Mouse (Mus musculus) MN1 (cell line): ENCODE data around the gene Gse1.
A peak's percentile ranks its signal among the peaks of the same experiment; 100 is the strongest.

Source experiments
- DNase-seq: peaks from one replicate; pipeline ENCODE4 v3.0.0-alpha.2; 2016; ENCODE audit warnings: low spot score

Gene Gse1

DNA sequence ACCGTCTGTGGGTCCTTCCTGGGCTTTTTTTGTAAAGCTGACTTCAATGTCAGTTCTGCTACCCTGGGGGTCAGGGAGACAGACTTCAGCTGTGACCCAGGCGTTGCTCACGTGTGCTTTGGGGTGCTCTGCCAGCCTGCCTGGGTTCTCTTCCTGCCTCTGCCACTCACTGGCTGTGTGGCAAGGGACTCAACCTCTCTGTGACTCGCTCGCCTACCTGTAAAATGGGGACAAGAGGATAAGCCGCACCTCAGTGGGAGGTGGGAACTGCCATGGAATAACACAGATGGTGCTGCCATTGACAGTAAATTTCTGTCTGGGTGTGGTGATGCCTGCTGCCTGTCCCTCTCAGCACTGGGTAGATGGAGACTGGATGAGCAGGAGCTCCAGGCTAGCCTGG is 287.4 kb downstream of the Gse1 start:
- no peak for DNase-seq

DNA sequence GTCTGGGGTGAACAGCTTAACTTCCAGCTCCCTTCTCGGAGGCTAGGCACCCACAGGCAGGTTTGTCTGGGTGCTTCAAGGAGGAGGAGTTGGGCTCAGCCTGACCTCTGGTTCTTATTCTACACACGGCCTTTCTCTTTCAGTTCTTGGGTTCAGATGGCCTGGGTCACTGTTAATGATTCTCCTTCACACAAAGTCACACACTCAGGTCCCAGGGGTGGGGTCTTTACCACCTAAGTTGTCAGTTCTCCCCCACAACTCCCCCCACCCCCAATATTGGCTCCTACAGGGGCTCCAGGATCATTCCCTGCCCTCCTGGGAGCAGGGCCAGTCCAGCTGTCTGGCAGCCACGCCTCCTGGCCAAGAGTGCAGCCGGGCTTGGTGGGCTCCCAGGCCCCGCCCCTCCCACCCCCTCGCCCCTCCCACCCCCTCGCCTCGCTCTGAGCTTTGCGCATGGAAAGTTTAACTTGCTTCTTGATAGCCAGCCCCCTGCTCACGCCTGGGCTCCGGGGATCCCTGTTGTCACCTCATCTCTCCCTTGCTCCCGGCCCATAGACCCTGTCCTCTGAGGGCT is 288.0 kb downstream of the Gse1 start:
- no peak for DNase-seq

DNA sequence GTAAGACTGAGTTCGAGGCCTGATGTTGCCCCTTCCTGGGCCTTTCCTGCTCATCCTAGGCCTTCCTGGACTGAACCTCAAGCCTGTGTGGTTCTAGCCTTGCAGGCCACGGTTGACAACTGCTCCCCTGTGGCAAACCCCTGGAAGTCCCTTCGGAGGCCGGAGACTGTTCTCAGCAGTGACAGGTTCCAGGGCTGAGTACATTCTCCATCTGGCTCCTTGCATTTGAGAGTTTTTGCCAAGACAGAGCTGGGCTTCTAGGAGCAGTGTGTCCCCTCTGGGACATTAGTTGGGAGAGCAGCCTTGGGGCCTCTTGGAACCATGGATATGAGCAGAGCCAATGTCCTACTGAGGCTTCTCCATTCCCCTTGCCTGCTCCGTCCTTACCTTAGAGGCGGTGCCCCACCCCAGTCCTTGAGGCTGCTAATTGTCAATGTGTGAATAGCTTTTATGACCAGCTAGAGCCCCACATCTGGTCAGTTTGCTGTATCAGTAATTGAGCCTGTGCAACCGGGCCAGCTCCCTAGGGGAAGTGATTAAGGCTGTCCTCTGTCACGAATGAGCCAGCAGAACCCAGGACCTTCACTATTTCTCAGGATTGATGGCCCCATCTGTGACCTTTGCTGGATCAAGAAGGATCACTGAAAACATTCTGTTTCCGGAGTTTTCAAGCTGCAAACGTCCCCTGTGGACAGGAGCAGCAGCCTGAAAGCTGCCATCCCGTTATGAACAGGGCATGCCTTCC is 289.6 kb downstream of the Gse1 start:
- DNase-seq = peak; percentile 90

DNA sequence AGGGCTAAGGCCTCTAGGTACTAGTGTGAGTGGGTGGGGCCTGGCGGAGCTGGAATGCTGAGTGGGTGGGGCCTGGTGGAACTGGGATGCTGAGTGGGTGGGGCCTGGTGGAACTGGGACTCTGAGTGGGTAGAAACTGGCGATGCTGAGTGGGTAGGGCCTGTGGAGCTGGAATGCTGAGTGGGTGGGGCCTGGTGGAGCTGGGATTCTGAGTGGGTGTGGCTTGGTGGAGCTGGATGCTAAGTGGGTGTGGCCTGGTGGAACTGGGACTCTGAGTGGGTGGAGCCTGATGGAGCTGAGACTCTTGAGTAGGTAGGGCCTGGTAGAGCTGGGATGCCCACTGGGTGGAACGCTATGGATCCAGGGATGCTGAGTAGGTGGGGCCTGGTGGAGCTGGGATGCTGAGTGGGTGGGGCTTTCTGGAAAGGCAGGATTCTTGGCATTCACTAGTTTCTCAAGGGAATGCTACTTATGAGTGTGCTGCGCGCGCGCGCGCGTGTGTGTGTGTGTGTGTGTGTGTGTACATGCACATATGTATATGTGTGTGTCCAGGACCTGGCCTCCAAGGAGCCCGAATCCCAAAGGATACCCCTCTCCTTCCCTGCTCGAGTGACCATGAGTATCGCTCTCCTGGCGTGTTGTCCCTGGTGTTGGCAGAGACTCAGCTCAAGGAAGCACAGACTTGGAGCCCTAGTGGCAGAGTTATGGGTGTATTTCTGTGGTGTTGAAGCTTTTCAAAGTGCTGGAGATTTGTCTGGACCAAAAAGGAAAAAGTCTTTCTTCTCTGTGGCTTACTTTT is 290.7 kb downstream of the Gse1 start:
- peak; percentile 85 for DNase-seq

DNA sequence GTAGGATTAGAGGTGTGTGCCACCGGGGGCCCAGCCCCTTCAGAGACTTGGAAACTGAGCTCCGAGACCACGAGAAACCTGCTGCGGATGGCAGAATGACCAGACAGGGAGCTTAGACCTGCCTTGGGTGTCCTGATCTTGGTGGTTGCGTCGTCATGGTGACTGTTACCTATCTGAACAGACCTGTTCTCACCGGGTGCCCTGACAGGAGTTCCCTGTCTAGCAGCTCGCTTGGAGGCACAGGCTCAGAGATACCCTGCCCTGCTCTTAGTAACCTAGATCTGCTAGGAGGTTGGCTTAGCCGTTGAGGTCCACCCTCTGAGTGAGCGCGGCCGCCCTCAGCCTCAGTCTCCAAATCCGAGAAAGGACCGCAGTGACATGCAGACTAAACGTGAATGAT is 292.0 kb downstream of the Gse1 start:
- DNase-seq = no peak

DNA sequence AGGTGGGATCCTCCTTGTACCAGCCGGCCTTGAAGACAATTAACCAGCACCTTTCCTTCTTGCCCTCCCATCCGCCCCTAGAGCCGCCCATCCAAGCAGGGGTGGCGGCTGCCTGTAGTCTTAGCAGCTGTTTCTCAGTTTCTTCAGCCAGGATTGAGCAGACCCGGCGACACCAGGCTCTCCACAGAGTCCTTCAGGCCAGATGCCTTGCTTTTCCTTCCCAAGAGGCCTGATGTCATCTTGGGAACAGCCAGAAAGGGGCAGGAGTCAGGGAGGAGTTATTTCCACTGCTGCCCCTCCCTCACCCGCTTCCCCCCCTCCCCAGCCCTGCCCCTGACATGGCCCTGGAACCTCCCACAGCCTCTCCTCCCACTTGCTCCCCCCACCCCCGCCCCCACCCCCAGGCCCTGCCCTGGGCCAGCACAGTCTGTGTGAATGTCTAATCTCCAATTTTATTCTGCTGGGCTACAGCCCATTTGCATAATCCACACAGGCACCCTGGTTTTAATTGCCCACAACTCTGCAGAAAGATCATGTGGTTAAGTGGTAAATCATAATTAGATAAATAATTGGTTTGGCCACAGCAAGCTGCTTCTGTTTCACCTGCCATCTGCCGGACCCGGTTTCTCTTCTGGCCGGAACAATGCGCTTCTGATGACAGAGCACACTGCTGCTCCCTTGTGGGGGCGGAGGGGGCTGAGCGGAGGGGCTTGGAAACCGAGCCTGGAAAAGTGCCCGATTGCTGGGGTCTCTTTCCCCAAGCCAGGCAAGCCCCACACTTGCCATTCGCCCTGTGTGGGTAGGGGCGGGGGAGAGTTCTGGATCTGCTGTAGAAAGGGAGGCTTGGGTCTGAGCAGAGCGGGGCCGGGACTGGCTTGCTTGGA is 292.7 kb downstream of the Gse1 start:
- peak; percentile 94 for DNase-seq

DNA sequence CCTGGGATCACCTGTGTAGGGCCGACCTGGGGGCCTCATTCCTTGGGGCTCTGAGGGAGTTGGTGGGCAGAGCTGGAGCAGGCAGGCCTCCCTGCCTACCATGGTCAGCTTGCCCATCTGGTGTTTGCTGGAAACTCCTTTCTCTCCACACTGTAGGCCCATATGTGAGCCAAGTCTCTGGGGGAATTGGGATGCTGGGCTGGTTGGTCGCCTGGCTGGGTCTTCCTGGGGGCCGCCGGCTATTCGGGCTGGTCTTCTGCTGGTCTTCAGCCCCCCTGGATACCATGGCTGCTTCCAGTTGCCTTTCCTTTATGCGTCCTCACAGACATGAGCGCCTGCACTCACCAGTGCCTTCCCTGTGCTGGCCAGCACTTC is 293.3 kb downstream of the Gse1 start:
- DNase-seq = no peak

DNA sequence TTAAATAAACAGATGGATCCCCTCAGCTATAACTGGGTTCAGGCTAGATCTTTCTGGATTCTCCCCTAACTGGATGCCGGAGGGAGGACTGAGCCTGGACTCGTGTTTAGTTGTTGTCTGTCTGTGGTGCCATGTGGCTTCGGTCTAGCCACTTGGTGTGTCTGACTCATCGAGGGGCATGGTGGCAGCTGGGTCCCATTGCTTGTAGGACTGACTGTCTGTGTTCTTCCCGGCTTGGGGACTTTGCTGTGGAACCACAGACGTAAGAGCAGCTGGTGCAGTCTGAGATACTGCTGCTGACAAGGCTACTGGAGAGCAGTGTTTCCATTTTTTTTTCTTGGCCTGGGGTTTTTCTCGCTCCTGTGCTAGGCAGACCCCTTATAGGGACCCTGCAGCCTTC is 295.4 kb downstream of the Gse1 start:
- no peak for DNase-seq

DNA sequence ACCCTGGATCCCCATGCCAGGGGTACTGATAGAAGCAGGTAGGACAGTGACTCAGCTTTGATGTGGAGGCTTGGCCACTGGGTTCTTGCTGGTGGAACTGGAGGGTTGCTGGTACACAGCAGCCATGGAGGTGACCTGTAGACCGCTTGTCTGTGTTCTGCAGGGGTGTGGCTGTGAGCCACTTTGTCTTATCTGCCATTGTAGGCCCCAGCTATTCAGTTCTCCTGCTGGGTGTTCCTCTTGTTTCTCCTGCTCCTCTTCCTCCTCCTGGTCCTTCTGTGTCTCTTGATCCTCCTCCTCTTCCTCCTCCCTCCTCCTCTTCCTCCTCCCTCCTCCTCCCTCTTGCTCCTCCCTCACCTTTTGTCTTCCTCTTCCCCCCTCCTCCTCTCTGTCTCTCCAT is 296.9 kb downstream of the Gse1 start:
- no peak for DNase-seq

DNA sequence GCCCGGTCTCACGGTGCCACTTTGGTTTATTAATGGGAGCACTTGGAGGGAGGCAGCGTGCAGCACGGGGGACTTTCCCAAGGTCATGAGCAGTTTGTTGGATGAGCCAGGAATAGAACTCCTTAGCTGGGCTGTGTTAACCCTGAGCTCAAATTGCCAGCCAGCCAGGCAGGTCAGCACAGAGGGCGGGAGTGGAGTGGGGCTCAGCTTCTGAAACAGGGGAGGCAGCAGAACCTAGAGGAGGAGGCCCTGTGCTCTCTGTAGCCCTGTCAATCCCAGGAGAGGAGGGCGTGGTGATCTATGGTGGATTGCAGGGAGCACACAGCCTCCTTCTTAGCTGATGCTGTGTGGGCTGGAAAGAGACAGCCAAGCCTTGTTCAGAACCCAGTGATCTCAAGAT is 297.6 kb downstream of the Gse1 start:
- no peak for DNase-seq

DNA sequence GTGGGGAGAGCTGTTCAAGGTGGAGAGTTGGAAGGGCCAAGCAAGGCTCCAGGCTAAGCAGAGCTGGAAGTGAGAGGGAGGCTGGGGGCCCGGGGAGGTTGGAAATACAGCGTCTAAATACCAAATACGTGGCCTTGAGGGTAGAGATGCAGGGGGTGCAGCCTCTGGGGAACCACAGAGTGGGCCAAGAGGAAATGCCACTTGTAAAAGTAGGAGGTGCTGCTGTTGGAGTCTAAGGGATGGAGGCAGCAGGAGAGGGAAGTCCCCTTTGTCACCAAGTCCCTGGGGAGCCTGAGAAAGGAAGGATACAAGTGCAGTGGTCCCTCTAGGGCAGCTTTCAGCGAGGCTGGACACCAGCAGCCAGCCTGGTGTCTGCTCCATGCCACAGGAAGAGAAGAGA is 298.3 kb downstream of the Gse1 start:
- DNase-seq = no peak

DNA sequence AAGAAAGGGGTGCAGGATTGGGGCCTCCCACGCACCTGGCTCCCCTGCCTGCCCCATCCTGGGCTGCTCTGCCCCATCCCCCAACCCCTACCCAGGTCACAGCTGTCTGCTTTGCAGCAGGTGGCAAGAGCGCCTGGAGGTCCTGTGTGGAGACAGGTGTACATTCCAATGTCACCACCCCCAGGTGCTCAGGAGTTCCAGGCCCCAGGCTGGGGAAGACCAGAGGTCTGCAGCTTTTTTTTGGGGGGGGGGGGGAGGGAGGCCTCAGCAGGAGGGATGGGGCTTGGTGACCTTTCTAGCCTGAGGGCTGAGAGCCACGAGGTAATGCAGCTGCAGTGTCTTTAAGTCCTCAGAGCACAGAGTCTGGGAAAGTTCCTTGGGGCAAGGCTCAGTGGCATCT is 300.1 kb downstream of the Gse1 start:
- no peak for DNase-seq

DNA sequence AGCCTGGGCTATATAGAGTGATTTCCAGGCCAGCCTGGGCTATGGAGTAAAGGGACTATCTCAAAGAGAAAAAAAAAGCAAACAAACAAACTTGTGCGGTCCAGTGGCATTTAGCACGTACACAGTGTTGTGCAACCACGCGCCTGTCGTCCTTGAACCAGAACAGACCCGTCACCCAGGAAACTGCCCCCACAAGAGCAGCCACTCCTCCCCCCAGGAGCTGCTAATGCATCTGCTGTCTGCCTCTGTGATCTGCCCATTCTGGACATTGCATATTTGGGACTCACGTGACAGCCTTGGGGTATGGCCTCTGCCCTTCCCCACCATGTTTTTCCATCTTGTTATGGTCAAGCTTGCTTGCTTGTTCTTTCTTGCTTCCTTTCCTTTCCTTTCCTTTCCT is 301.0 kb downstream of the Gse1 start:
- no peak for DNase-seq

DNA sequence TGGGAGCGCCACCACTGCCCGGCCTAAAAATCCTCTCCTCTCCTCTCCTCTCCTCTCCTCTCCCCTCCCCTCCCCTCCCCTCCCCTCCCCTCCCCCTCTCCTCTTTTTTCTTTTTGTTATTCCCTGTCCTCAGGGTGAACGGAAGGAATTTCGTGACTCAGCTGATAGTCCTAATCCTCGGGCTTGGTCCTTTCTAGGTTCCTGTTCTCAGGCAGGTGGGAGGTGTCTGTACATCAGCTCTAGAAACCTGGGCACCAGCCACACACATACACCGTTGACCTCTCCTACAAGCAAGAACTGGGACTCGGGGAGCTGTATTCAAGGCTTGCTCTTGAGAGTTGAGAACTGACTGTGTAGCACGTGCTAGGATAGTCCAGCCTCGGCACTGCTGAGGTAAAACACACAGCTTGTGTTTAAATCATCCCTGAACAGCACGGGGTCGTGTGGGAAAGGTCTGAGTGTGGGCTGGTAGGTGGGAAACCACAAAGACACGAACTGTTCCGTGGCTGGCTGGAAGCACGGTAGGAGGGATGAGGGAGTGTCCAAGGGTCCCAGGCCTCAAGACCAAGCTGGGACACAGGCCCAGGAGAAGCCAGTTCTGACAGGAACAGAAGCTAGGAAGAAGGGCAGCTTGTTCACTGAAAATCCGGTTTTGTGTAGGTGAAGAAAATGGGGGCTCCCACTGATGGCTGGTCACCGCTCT is 302.8 kb downstream of the Gse1 start:
- no peak for DNase-seq

DNA sequence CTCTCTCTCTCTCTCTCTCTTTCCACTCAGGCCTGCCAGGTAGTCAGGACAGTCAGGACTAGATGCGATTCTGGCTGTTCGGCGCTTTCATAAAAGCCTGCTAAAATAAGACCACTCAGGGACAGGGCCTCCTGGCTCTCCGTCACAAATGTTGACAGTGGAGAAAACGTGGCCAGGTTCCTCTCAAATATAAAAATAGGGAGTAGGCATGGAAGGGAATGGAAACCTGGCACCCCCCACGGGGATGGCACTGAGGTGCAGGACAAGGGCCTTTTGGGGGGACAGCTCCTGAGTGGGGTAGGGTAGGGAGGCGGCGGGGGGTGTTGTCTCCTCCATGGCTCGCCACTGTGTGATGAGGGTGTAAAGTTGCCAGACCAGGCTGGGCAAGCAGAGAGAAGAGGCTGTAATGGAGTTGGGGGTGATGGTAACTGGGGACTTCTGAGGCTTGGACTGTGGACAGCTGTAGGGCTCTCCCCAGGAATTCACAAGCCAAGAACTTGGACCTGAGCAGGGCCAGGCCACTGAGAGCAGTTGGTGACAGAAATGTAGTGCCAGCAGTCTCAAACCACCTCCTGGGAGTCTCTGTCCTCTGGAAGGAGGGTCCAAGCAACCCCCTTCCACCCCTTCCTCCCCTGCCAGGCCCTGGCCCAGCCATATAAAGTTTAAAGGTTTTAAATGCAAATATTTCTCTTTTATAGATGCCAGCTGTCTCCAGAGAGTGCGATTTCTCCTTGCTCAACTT is 303.7 kb downstream of the Gse1 start:
- DNase-seq = no peak

DNA sequence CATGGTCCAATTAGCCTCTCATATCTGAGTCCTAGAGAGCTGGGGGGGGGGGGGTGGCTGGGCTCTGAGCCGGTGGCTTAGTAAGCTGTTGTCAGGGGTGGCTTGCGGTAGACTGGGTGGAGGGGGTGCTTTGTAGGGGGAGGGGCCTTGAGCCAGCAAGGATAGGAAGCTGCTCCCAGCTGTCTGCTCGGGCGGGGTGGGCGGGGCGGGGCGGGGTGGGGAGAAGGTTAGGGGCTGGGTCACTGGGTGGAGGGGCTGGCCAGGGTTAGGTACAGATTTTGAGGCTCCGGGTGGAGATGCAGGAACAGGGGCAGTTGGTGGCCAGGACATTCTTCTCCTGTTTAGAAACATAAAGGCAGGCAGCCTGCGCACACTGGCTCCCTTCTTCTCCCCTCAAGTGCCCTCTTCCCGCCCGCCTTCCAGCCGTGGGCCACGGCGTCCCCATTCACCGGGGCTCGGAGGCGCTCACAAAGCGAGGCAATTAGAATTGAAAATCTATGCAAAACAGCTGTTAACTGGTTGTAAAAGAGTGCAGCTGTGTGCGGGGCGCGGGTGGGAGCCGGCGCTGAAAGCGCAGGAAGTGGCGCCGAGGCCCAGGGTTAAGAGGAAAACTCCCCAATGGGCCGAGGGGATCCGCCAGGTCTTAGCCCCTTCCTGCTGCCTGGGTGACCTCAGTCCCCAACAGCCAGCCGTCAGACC is 304.4 kb downstream of the Gse1 start:
- DNase-seq = no peak

DNA sequence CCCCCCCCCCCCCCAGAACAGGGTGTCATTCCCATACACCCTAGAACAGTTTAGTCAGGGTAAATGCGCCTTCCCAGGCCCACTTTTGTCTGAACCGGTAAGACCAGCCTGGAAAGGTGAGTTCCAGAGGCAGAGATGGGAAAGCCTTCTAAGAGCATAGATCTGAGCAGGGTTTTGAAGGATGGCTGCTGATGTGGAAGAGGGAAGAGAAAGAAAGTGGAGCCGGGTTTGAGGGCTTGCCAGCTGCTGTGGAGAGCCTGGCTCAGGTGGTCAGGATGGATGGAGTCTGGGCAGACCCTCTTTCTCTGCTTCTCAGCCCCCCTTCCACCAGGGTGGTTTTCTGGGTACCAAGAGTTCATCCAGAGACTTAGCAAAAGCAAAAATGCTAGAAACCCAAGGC is 305.1 kb downstream of the Gse1 start:
- DNase-seq = no peak

DNA sequence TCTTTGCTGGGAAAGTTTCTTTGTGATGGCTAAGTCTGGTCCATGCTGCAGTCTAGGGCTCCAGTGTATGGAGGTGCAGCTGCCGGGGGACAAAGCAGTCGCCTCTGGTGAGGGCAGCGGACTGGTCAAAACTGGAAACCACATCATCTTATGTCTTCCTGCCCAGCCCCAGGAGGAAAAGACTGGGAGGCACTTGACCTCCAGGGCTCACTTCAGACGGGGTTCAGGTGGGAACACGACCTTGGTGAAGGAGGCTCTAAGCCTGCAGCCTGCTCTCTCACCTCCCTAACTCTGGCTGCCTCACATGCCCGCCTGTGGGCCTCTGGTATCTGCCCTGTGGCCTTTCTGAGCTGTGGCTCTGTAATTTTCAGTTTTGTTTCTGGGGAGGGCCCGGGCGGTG is 305.8 kb downstream of the Gse1 start:
- no peak for DNase-seq

DNA sequence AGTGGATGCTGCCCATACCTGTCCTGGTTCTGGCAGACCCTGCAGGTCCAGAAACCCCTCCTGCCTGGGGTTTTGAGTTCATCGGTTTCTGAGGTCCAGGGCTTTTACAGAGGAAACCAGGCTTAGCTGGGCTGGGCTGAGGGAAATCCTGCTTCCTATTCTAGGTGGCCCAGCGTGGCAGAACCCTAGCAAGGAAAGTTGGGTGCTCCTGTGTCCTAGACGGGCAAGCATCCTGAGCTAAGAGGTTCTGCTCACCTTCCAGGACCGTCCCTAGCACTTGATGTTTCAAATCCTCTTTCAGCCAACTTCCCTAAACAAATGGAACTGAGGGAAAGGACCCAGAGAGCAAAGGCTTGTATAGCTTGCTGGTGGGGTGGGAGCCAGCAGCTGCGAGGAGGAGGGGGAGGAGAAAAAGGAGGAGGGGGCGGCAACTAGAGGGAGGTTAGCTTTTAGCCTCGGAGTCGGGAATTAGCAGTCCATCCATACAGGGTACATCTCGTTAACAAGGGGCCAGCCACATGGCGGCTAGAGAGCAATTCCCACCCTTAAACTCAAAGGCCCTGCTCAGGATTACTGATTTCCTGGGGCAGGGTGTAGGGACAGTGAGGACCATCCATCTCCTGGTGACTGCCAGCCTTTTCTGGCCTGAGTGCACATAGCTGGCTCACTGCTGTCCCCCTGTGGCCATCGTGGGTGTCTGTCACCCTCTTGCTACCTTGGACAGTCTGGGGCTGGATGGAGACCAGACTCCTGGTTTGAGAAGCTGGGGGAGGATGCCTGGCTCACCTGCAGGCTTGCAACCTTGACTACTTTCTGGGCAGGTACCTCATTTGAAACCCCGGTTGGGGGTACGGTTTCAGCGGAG is 306.5 kb downstream of the Gse1 start:
- peak; percentile 95 for DNase-seq
